Mouse (Mus musculus) lung, embryonic 14.5 days (tissue): ENCODE results near the gene Dapk1. TPM values are rescaled to one million over a fixed set of nuclear protein-coding genes. Genes with fewer than 3 reads are reported as not detected.
A peak's percentile ranks its signal among the peaks of the same experiment; 100 is the strongest.

Experiments used
- ATAC-seq: fragments of 200-750 bp; cut with Nextera tagmentation; 2 replicates; pipeline ENCODE4 v1.8.0; 2017; ENCODE audit warnings: mild to moderate bottlenecking, moderate TSS enrichment, moderate library complexity; ENCODE audit not compliant: insufficient read depth
- DNase-seq: peaks from one replicate; pipeline ENCODE4 v3.0.0-alpha.2; 2015
- H3K27ac ChIP-seq: fragments of 300-500 bp; sonication (generic); 2 replicates; pipeline ENCODE4 v1.5.1; 2014; ENCODE audit warnings: low read depth, mild to moderate bottlenecking, moderate library complexity
- H3K27me3 ChIP-seq: fragments of 300-500 bp; sonication (generic); 2 replicates; pipeline ENCODE4 v1.6.1; 2014; ENCODE audit warnings: low read length, control low read depth; ENCODE audit not compliant: insufficient read depth
- H3K36me3 ChIP-seq: fragments of 300-500 bp; sonication (generic); 2 replicates; pipeline ENCODE4 v1.6.1; 2014; ENCODE audit warnings: control low read depth; ENCODE audit not compliant: insufficient read depth
- H3K4me1 ChIP-seq: fragments of 300-500 bp; sonication (generic); 2 replicates; pipeline ENCODE4 v1.6.1; 2014; ENCODE audit warnings: antibody characterized with exemption, control low read depth; ENCODE audit not compliant: insufficient read depth
- H3K4me2 ChIP-seq: fragments of 300-500 bp; sonication (generic); 2 replicates; pipeline ENCODE4 v1.6.1; 2014; ENCODE audit warnings: mild to moderate bottlenecking
- H3K4me3 ChIP-seq: fragments of 300-500 bp; sonication (generic); 2 replicates; pipeline ENCODE4 v1.5.1; 2014; ENCODE audit warnings: low read depth, low read length
- H3K9ac ChIP-seq: fragments of 300-500 bp; sonication (generic); 2 replicates; pipeline ENCODE4 v1.6.1; 2014
- H3K9me3 ChIP-seq: fragments of 300-500 bp; sonication (generic); 2 replicates; pipeline ENCODE4 v1.6.1; 2016; ENCODE audit warnings: low read depth, low read length, control low read depth
- CTCF ChIP-seq: IDR thresholded peaks from 2 replicates; pipeline ENCODE4 v1.5.1; 2016; ENCODE audit warnings: antibody characterized with exemption, low read depth
- WGBS: fragments of 180-500 bp; shearing (Covaris S2); extraction: QIAGEN DNeasy Blood & Tissue Kit; methylation state at CpG from one replicate; pipeline ENCODE4 v1.1.7; 2014; 5-methylcytosine and 5-hydroxymethylcytosine counted together
- polyA plus RNA-seq: library from polyadenylated mRNA; unstranded; fragments of >200 nt; fragmentation: Nextera tagmentation; extraction: Ambion mirVana; gene quantifications from 2 replicates; pipeline ENCODE4 v1.2.1, GENCODE M21; 2014

The Dapk1 gene
- polyA plus RNA-seq, 1 experiment from 2014 or later = 14.1 TPM

DNA sequence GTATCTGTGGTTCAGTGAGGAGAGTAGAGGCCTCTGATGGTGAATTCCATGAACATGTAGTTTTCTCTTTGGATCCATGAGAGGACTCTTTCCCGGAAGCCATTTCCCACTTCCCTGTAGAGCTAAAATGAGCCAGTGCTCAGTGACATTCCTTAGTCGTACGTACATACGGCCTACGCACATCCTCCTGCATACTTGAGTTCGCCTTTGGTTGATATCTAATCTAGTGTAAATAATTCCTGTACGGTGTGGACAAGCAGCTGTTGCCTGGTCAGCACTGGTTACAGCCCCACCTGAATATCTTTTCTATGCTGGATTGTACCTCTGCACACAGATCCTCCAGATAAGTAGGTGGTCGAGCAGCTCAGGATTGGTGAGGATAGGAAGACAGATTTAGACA is 70.5 kb downstream of the Dapk1 start:
- DNase-seq (no peak), ATAC-seq (peak; percentile 40)
- Histone ChIP-seq H3K4me2 (no peak overlapping the region), H3K4me1 (peaks cover 14% of the 10 kb centered on the region), H3K9ac (no peak overlapping the region), H3K9me3 (no peaks in the 10 kb centered on the region), H3K27me3 (no peaks in the 10 kb centered on the region), H3K27ac (0 out of 2 replicates have a peak overlapping the region, but pooled peaks have one; percentile 25), H3K4me3 (no peak overlapping the region), H3K36me3 (no peaks in the 10 kb centered on the region)
- no peak for TF ChIP-seq CTCF
- WGBS = 50% methylated on average over 8 of the region's 8 CpGs

DNA sequence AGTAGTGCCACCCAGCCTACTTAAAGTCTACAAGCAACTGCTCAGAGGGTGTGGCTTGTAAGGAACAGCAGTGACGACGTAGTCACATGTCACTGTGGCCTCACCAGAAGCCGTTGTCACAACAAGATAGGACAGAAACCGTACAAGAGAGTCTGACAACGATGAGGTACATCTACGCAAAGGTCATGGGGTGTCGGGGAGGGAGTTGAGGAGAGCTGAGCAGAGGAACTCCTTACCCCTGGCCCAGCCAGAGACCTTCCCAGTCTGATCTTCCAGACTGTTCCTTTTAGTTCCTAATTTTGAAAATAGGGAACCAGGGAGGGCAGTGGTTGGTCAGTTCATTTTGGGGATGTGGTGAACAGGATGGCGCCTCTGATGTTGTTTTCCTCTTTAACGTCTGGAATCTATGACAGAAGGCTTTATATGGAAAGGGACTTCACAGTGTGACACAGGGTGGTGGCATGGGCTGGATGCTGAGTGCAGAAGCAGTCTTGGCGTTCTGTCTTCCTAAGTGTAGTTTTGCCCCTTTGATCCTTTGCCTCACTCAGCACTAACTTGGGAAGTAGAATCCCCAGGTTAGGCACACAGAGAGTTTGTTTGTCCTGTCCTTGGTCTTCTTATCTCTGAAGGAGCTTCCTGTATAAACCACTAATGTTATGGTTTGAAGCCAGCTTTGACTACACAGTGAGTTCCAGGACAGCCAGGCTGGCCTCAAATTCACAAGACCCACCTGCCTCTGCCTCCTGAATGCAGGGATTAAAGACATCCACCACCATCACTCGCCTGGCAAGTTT is 71.3 kb downstream of the Dapk1 start:
- H3K36me3 ChIP-seq = no peaks in the 10 kb centered on the region
- WGBS = 73% methylated on average over 11 of the region's 11 CpGs
- TF ChIP-seq CTCF = no peak
- H3K4me1 ChIP-seq = peaks cover 14% of the 10 kb centered on the region
- no peak overlapping the region for H3K9ac ChIP-seq
- H3K27ac ChIP-seq = no peak overlapping the region
- H3K4me3 ChIP-seq = no peak overlapping the region
- H3K27me3 ChIP-seq = no peaks in the 10 kb centered on the region
- no peak overlapping the region for H3K4me2 ChIP-seq
- ATAC-seq = 0 out of 2 replicates have a peak, but pooled peaks have one; percentile 5
- no peaks in the 10 kb centered on the region for H3K9me3 ChIP-seq
- DNase-seq = no peak

DNA sequence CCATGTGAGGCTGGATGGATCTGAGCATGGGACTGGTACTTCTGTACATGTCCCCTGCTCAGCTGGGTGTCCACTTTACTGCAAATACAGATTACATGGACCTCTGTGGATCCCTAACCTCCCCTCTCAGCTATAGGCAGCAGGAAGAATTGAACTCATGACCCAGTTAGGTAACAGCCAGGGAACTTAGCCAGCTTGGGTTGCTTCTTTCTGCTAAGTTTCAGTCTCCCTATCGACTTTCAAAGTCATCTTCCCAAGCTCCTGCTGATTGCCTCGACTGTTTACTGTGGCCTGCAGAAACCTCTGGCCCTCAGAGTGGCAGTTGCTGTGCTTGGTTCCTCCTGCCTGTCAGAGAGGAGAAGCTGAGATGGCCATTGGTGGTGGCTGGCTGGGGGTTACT is 72.6 kb downstream of the Dapk1 start:
- no peak for TF ChIP-seq CTCF
- no peaks in the 10 kb centered on the region for H3K36me3 ChIP-seq
- H3K4me2 ChIP-seq = no peak overlapping the region
- no peaks in the 10 kb centered on the region for H3K27me3 ChIP-seq
- WGBS = 9% methylated on average over 2 of the region's 2 CpGs
- H3K4me1 ChIP-seq = peaks cover 14% of the 10 kb centered on the region
- H3K4me3 ChIP-seq = no peak overlapping the region
- peak overlapping the region; percentile 76 for H3K27ac ChIP-seq
- ATAC-seq (no peak), DNase-seq (no peak)
- no peaks in the 10 kb centered on the region for H3K9me3 ChIP-seq
- H3K9ac ChIP-seq = no peak overlapping the region

DNA sequence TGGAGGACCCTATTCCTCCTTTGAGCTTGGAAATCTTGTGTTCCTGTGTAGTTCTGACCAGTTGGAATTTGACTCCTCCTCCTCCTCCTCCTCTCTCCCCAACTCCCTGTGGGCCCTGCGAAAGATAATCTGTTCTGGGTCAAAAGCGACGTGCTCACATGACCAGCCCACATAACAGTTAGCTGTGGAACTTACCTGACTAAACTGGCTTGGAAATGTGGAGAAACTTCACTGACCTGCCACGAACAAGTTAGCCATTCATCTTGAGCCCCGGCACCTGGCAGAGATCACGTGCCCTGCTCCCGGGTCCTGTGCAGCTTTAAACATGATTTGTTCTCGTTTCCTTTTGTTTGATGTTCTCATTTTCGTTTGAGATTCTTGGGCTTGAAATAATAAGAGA is 73.2 kb downstream of the Dapk1 start:
- Histone ChIP-seq H3K4me3 (no peak overlapping the region), H3K4me2 (no peak overlapping the region), H3K9me3 (no peaks in the 10 kb centered on the region), H3K27ac (peak overlapping the region; percentile 76), H3K4me1 (peaks cover 14% of the 10 kb centered on the region), H3K9ac (no peak overlapping the region), H3K36me3 (no peaks in the 10 kb centered on the region), H3K27me3 (no peaks in the 10 kb centered on the region)
- peak; percentile 36 for ATAC-seq
- TF ChIP-seq CTCF = no peak
- DNase-seq = peak; percentile 58
- 13% methylated on average over 9 of the region's 9 CpGs for WGBS

DNA sequence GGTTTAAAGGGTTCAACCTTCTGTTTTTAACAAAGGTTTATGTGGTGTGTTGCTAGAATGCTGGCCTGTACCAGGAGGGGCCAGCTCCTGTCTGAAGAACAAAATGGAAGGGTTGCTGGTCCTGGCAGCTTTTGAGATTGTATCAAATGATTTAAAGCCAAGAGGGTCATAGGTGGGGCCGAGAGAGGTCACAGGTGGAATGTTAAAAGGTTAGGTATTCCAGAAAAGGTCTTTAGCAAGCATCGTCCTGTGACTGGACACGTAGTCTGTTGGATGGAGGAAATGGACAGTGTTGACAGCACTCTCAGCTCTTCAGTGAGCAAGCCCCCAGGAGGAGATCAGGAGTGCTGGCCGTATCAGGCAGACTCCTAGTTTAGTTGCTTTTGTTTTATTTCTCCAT is 73.7 kb downstream of the Dapk1 start:
- Histone ChIP-seq H3K9ac (no peak overlapping the region), H3K4me3 (no peak overlapping the region), H3K4me2 (no peak overlapping the region), H3K9me3 (no peaks in the 10 kb centered on the region), H3K36me3 (no peaks in the 10 kb centered on the region), H3K4me1 (peaks cover 10% of the 10 kb centered on the region), H3K27me3 (no peaks in the 10 kb centered on the region), H3K27ac (peak overlapping the region; percentile 76)
- no peak for DNase-seq
- ATAC-seq = no peak
- TF ChIP-seq CTCF = no peak
- WGBS = 29% methylated on average over 4 of the region's 4 CpGs

DNA sequence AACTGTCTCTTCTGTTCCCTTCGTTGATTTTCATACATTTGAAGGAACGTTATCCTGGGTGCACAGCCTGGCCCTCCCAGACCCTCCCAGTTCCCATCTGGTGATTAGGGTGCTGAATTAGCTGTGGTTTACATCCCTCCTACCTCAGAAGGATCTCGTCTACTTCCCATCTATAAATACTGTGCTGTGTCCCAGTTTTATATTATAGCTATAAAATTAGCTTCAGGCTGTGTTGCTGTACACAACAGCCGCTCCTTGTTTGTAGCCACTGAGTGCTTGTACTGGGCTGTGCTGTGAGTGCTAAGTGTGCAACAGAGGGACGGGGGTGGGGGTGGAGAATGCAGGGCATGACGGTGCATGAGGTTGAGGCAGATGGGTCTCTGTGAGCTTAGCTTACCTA is 77.2 kb downstream of the Dapk1 start:
- no peak for DNase-seq
- Histone ChIP-seq H3K4me2 (no peak overlapping the region), H3K27ac (no peak overlapping the region), H3K9me3 (no peaks in the 10 kb centered on the region), H3K36me3 (no peaks in the 10 kb centered on the region), H3K4me3 (no peak overlapping the region), H3K9ac (no peak overlapping the region), H3K27me3 (no peaks in the 10 kb centered on the region), H3K4me1 (peaks cover 8% of the 10 kb centered on the region)
- no peak for TF ChIP-seq CTCF
- WGBS = 48% methylated on average over 6 of the region's 6 CpGs
- ATAC-seq = no peak

DNA sequence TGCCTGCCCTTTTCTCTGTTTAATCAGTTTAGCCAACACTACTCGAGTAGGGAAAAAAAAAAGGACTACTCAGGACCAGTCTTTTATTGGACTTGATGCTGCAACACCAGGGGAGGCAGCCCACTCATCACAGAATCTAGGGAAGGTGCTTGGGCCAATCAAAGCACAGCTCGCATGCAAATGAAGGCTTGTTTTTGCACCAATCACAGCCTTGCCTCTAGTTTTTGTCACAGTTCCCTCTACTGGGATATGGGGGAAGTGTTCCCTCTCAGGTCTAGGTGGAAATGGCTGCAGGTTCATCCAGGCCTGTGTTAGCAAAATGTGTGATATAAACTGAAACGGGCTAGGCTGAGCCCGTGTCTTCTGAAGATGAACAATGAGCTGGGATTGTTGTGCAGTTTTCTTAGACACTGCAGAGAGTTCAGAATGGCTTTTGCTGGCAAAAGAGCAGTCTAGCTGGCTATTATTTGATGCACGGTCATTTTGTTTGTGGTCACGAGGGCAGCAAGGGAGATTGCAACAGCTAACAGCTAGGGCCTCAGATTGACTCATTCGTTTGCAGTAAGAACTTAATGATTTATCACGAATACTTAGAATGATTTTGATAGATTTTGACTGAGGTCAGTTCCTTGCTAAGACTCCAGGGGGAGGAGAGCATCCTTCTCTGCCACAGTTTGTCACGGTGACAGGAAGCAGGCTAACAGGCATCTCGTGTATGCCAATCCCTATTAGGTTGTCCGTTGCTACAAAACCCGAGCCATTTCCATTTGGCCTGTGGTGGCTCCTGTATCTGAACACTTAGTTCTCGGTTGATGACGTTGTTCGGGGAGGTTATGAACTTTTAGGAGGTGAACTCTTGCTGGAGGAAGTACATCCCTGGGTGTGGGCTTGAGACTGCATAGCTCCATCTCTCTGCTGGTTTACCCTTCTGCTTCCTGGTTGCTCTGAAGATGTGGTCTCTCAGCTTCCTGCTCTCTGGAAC is 81.3 kb downstream of the Dapk1 start:
- WGBS = 67% methylated on average over 15 of the region's 15 CpGs
- H3K4me2 ChIP-seq = no peak overlapping the region
- ATAC-seq (no peak), DNase-seq (no peak)
- no peaks in the 10 kb centered on the region for H3K27me3 ChIP-seq
- H3K9me3 ChIP-seq = no peaks in the 10 kb centered on the region
- no peak overlapping the region for H3K27ac ChIP-seq
- peaks cover 23% of the 10 kb centered on the region for H3K4me1 ChIP-seq
- no peak overlapping the region for H3K4me3 ChIP-seq
- H3K36me3 ChIP-seq = no peaks in the 10 kb centered on the region
- peak; percentile 25 for TF ChIP-seq CTCF
- H3K9ac ChIP-seq = no peak overlapping the region
